Mouse (Mus musculus) layer of hippocampus, postnatal 36 days (tissue): ENCODE data around the gene Tmem150b. TPM values are rescaled to one million over a fixed set of nuclear protein-coding genes. Genes with fewer than 3 reads are reported as not detected.

Source experiments
- DNase-seq, 2 experiments: peaks; one replicate each; pipeline ENCODE4 v3.0.0; 2022
- total RNA-seq, 2 experiments: library from RNA; stranded (reverse); gene quantifications; 2 replicates each; pipeline ENCODE4 v1.2.3; 2021

The Tmem150b gene
- total RNA-seq, 2 experiments from 2014 or later: 0.18 to 0.20 TPM

- DNase-seq: no peak
Observed at GRCm38 (mm10) chr7:4663179-4663578, 61.9 kb downstream of the Tmem150b start.

GRCm38 (mm10) chr7:4659911-4660443 lies 65.1 kb downstream of the Tmem150b start:
- no peak for DNase-seq

- DNase-seq: peak; percentile 97 to 98
Observed at GRCm38 (mm10) chr7:4658912-4659551, 66.0 kb downstream of the Tmem150b start, which contains the start of gene Ppp6r1. Ppp6r1 (minus strand) TSS chr7:4659019.

- no peak for DNase-seq
Observed at GRCm38 (mm10) chr7:4658128-4658907, 66.7 kb downstream of the Tmem150b start.

- DNase-seq: no peak
Observed at GRCm38 (mm10) chr7:4657521-4658127, 67.4 kb downstream of the Tmem150b start.

Other genes with a start within 250 kb of the Tmem150b start
- gene Ppp1r12c, start 223.6 kb downstream of the Tmem150b start, total RNA-seq: 100 to 1,000 TPM; 146 to 164 TPM
- gene Tnnt1, start 208.9 kb downstream of the Tmem150b start, total RNA-seq: 1 to 10 TPM; 1.1 to 4.2 TPM
- 1 to 10 TPM in 1 of 2 experiments, under 1 TPM in 1; 0.70 to 1.3 TPM for gene Tnni3, start 201.0 kb downstream of the Tmem150b start, total RNA-seq
- gene Dnaaf3, start 192.8 kb downstream of the Tmem150b start, total RNA-seq: under 1 TPM; 0.38 to 0.65 TPM
- 100 to 1,000 TPM; 203 to 220 TPM for gene Syt5, start 177.7 kb downstream of the Tmem150b start, total RNA-seq
- under 1 TPM; 0.28 to 0.40 TPM for gene Ptprh, start 121.2 kb downstream of the Tmem150b start, total RNA-seq
- gene Tmem86b, start 93.8 kb downstream of the Tmem150b start, total RNA-seq: 10 to 100 TPM; 14.4 to 21.5 TPM
- gene Ppp6r1, start 66.2 kb downstream of the Tmem150b start, total RNA-seq: 100 to 1,000 TPM; 134 to 136 TPM
- gene Hspbp1, start 40.2 kb downstream of the Tmem150b start, total RNA-seq: 10 to 100 TPM; 85.2 to 87.6 TPM
- gene Brsk1, start 34.6 kb downstream of the Tmem150b start, total RNA-seq: 100 to 1,000 TPM; 325 to 344 TPM
- 10 to 100 TPM; 35.3 to 38.7 TPM for gene Kmt5c, start 14.9 kb upstream of the Tmem150b start, total RNA-seq
- gene Cox6b2, start 27.8 kb upstream of the Tmem150b start, total RNA-seq: 1 to 10 TPM; 3.3 to 6.2 TPM
- not detected for gene Fam71e2, start 46.1 kb upstream of the Tmem150b start, total RNA-seq
- under 1 TPM in 1 of 2 experiments, not detected in 1; 0.47 TPM for gene Il11, start 57.6 kb upstream of the Tmem150b start, total RNA-seq
- gene Tmem190, start 57.7 kb upstream of the Tmem150b start, total RNA-seq: not detected
- 1 to 10 TPM; 1.4 to 2.0 TPM for gene Tmem238, start 64.4 kb upstream of the Tmem150b start, total RNA-seq
- gene Rpl28, start 67.6 kb upstream of the Tmem150b start, total RNA-seq: 100 to 1,000 TPM; 454 to 487 TPM
- 100 to 1,000 TPM; 103 to 109 TPM for gene Ube2s, start 87.3 kb upstream of the Tmem150b start, total RNA-seq
- 100 to 1,000 TPM; 176 to 202 TPM for gene Shisa7, start 119.4 kb upstream of the Tmem150b start, total RNA-seq
- 1 to 10 TPM; 4.0 to 7.8 TPM for gene Isoc2b, start 145.0 kb upstream of the Tmem150b start, total RNA-seq
- gene Isoc2a, start 151.9 kb upstream of the Tmem150b start, total RNA-seq: 10 to 100 TPM; 11.4 to 13.6 TPM
- under 1 TPM; 0.51 to 0.62 TPM for gene Gm36210, start 181.3 kb upstream of the Tmem150b start, total RNA-seq
- 10 to 100 TPM; 12.7 to 13.2 TPM for gene Zfp628, start 190.0 kb upstream of the Tmem150b start, total RNA-seq
- 100 to 1,000 TPM; 119 to 120 TPM for gene Nat14, start 196.8 kb upstream of the Tmem150b start, total RNA-seq
- gene Ssc5d, start 200.5 kb upstream of the Tmem150b start, total RNA-seq: 1 to 10 TPM; 2.9 to 3.8 TPM
- gene Sbk2, start 239.2 kb upstream of the Tmem150b start, total RNA-seq: under 1 TPM; 0.27 to 0.30 TPM
- gene Sbk3, start 245.9 kb upstream of the Tmem150b start, total RNA-seq: 1 to 10 TPM in 1 of 2 experiments, under 1 TPM in 1; 0.70 to 1.4 TPM